Comparison of ENCODE assay signal across 20 mouse cellular contexts in genomic region chr6:121099228-121099608, GRCm38 (mm10). TPM values are rescaled to one million over a fixed set of nuclear protein-coding genes. Genes with fewer than 3 reads are reported as not detected.
DNase-seq lines count a peak whose midpoint lies in the region; ATAC-seq and TF ChIP-seq lines count a peak whose summit lies in the region.
"Had no signal": no experiment of that assay in that cellular context is flagged by ENCODE, and none has a peak within 500 bp of the region (broad histone marks: within the 10 kb centered on the region; RNA-seq: fewer than 3 reads in every experiment).

No protein-coding gene starts in this region.

- TF ChIP-seq CTCF in cerebellum, adult 2 months (IDR thresholded peaks at IDR 0.05; ENCODE audit: borderline replicate concordance, insufficient read depth, low read depth, low read length): no peak

- no peaks in the 10 kb centered on the region for H3K9me3 ChIP-seq in heart, embryonic 11.5 days (replicated peaks; ENCODE audit: control insufficient read depth, low read length)
- H3K9me3 ChIP-seq in liver, embryonic 11.5 days (ENCODE audit: control insufficient read depth, low read length): no peaks in the 10 kb centered on the region
- H3K9me3 ChIP-seq: embryonic facial prominence, embryonic 10.5 days; embryonic facial prominence, embryonic 15.5 days; forebrain, embryonic 13.5 days; G1E had no signal

- no peak for DNase-seq in cerebellum, adult 2 months
- DNase-seq in cerebellum, postnatal 4 days (ENCODE audit: low spot score in 2 of 2): no peak
- no peak for DNase-seq in heart, postnatal 14 days
- no peak for DNase-seq in liver, embryonic 11.5 days (ENCODE audit: low spot score)
- no peak for DNase-seq in liver
- no peak for DNase-seq in kidney, adult 8-10 months
- DNase-seq: cerebellum, adult 11 months; kidney, postnatal 10 days; layer of hippocampus, postnatal 36 days; lung, embryonic 14.5 days; lung, postnatal 14 days; midbrain, embryonic 14.5 days; thymus, postnatal 14 days had no signal

- H3K9ac ChIP-seq in heart, embryonic 11.5 days (ENCODE audit: low read depth, low read length): no peak overlapping the region
- H3K9ac ChIP-seq in liver, embryonic 11.5 days (ENCODE audit: low read depth, low read length): no peak overlapping the region
- H3K9ac ChIP-seq: embryonic facial prominence, embryonic 15.5 days; lung, embryonic 14.5 days had no signal

- no peak for ATAC-seq in heart, embryonic 11.5 days (replicated peaks; ENCODE audit: insufficient number of reproducible peaks, low FRiP score, low TSS enrichment)
- no peak for ATAC-seq in liver, embryonic 11.5 days (replicated peaks; ENCODE audit: low FRiP score)
- ATAC-seq: intestine, embryonic 16.5 days had no signal

- H3K36me3 ChIP-seq in heart, embryonic 11.5 days (ENCODE audit: control insufficient read depth, insufficient read depth, low read length): no peaks in the 10 kb centered on the region
- peaks cover 8% of the 10 kb centered on the region; the same call in 1 of the 2 replicates for H3K36me3 ChIP-seq in liver, embryonic 11.5 days (ENCODE audit: control insufficient read depth, insufficient read depth, low read length)
- H3K36me3 ChIP-seq: embryonic facial prominence, embryonic 15.5 days had no signal

- 58% methylated on average over 4 of the region's 4 CpGs for WGBS in cerebellum, adult 2 months
- 69% methylated on average over 4 of the region's 4 CpGs for WGBS in heart, embryonic 11.5 days (ENCODE audit: insufficient replicate concordance)
- 74% methylated on average over 4 of the region's 4 CpGs for whole genome bisulfite sequencing in liver, embryonic 11.5 days

- H3K4me3 ChIP-seq in cerebellum, adult 2 months (replicated peaks; ENCODE audit: insufficient read depth, low read depth, low read length): no peak overlapping the region
- no peak overlapping the region for H3K4me3 ChIP-seq in heart, embryonic 11.5 days (ENCODE audit: low read depth, low read length)
- no peak overlapping the region for H3K4me3 ChIP-seq in liver, embryonic 11.5 days (ENCODE audit: low read depth, low read length)
- H3K4me3 ChIP-seq: embryonic facial prominence, embryonic 10.5 days; embryonic facial prominence, embryonic 15.5 days; forebrain, embryonic 13.5 days had no signal

- no peak for TF ChIP-seq POLR2A in cerebellum, adult 2 months (IDR thresholded peaks at IDR 0.05; ENCODE audit: borderline replicate concordance, insufficient read depth, low read length)

- H3K27ac ChIP-seq in cerebellum, adult 2 months (ENCODE audit: insufficient read depth, low read length): 0 out of 2 replicates have a peak overlapping the region, but pooled peaks have one; percentile 22
- H3K27ac ChIP-seq in heart, embryonic 11.5 days (ENCODE audit: low read depth, low read length): 0 out of 2 replicates have a peak overlapping the region, but pooled peaks have one; percentile 15
- H3K27ac ChIP-seq in liver, embryonic 11.5 days (ENCODE audit: low read depth, low read length): peak overlapping the region; percentile 45
- H3K27ac ChIP-seq: embryonic facial prominence, embryonic 10.5 days; embryonic facial prominence, embryonic 15.5 days had no signal

- H3K4me1 ChIP-seq in cerebellum, adult 2 months (ENCODE audit: control insufficient read depth, insufficient read depth, low read length): peaks cover 82% of the 10 kb centered on the region
- H3K4me1 ChIP-seq in heart, embryonic 11.5 days (ENCODE audit: control insufficient read depth, insufficient read depth, low read length): peaks cover 69% of the 10 kb centered on the region
- peaks cover 82% of the 10 kb centered on the region for H3K4me1 ChIP-seq in liver, embryonic 11.5 days (replicated peaks; ENCODE audit: control insufficient read depth, insufficient read depth, low read length)

- no peak overlapping the region for H3K4me2 ChIP-seq in heart, embryonic 11.5 days
- 0 out of 2 replicates have a peak overlapping the region, but pooled peaks have one; percentile 7 for H3K4me2 ChIP-seq in liver, embryonic 11.5 days
- H3K4me2 ChIP-seq: embryonic facial prominence, embryonic 15.5 days; forebrain, embryonic 13.5 days; lung, embryonic 14.5 days had no signal

- intact Hi-C loops in heart, postnatal 14 days (cut with DNase I): no loop called here

- no peaks in the 10 kb centered on the region for H3K27me3 ChIP-seq in cerebellum, adult 2 months (ENCODE audit: control insufficient read depth, insufficient read depth, low read length)
- H3K27me3 ChIP-seq in heart, embryonic 11.5 days (ENCODE audit: control insufficient read depth, insufficient read depth, low read length): no peaks in the 10 kb centered on the region
- H3K27me3 ChIP-seq in liver, embryonic 11.5 days (replicated peaks; ENCODE audit: control insufficient read depth, insufficient read depth, low read length): no peaks in the 10 kb centered on the region
- H3K27me3 ChIP-seq: embryonic facial prominence, embryonic 15.5 days; forebrain, embryonic 13.5 days; Patski had no signal

RNA-seq across cellular contexts. Expression of gene Mical3, which starts 31.6 kb away (rescaled TPM):
- polyA plus RNA-seq in cerebellum, adult 2 months (2012; rRNA removed): 75.7 and 82.7 TPM in 2 replicates
- polyA plus RNA-seq in heart, embryonic 11.5 days (2014; fragmentation: Nextera tagmentation; extraction: Ambion mirVana): 32.3 and 53.2 TPM in 2 replicates
- total RNA-seq in heart, postnatal 14 days (2021): 100 to 1,000 TPM; 114 to 124 TPM
- 16.6 and 20.2 TPM in 2 replicates for polyA plus RNA-seq in liver, embryonic 11.5 days (2014; fragmentation: Nextera tagmentation; extraction: Ambion mirVana)
